Mouse (Mus musculus): ENCODE data around the gene Fam198a. TPM values are rescaled to one million over a fixed set of nuclear protein-coding genes. Genes with fewer than 3 reads are reported as not detected.

Gene Fam198a
- polyA plus RNA-seq, 1 experiment from 2014 or later, result 0.21 TPM

- no peaks in the 10 kb centered on the region for H3K27me3 ChIP-seq (replicated peaks; ENCODE audit: control insufficient read depth, insufficient read depth, low read length)
- H3K9ac ChIP-seq (ENCODE audit: low read depth, low read length), result no peak overlapping the region
- H3K4me2 ChIP-seq, result no peak overlapping the region
- H3K4me3 ChIP-seq (ENCODE audit: low read depth, low read length), result no peak overlapping the region
- 85% methylated on average over 5 of the region's 5 CpGs for WGBS
- H3K36me3 ChIP-seq (ENCODE audit: control insufficient read depth, insufficient read depth, low read length), result no peaks in the 10 kb centered on the region
- no peak overlapping the region for H3K27ac ChIP-seq (ENCODE audit: low read depth, low read length)
- no peak for ATAC-seq (replicated peaks; ENCODE audit: low FRiP score)
- no peaks in the 10 kb centered on the region for H3K9me3 ChIP-seq (ENCODE audit: control insufficient read depth, low read length)
- no peak for DNase-seq (ENCODE audit: low spot score)
- peaks cover 10% of the 10 kb centered on the region for H3K4me1 ChIP-seq (replicated peaks; ENCODE audit: control insufficient read depth, insufficient read depth, low read length)
Observed at GRCm38 (mm10) chr9:122023873-122024272, 73.1 kb downstream of the Fam198a start.

GRCm38 (mm10) chr9:122024419-122024818, 73.6 kb downstream of the Fam198a start:
- no peak overlapping the region for H3K9ac ChIP-seq (ENCODE audit: low read depth, low read length)
- WGBS, result 88% methylated on average over 6 of the region's 6 CpGs

GRCm38 (mm10) chr9:122025855-122026590, 75.2 kb downstream of the Fam198a start:
- no peak for ATAC-seq (replicated peaks; ENCODE audit: low FRiP score)
- DNase-seq (ENCODE audit: low spot score), result no peak
- Histone ChIP-seq H3K4me1 (replicated peaks; ENCODE audit: control insufficient read depth, insufficient read depth, low read length) (peaks cover 10% of the 10 kb centered on the region), H3K36me3 (ENCODE audit: control insufficient read depth, insufficient read depth, low read length) (no peaks in the 10 kb centered on the region), H3K4me2 (no peak overlapping the region), H3K9ac (ENCODE audit: low read depth, low read length) (no peak overlapping the region), H3K27me3 (replicated peaks; ENCODE audit: control insufficient read depth, insufficient read depth, low read length) (no peaks in the 10 kb centered on the region), H3K27ac (ENCODE audit: low read depth, low read length) (peak overlapping the region; percentile 11; the same call in 1 of the 2 replicates), H3K4me3 (ENCODE audit: low read depth, low read length) (no peak overlapping the region), H3K9me3 (ENCODE audit: control insufficient read depth, low read length) (no peaks in the 10 kb centered on the region)
- 65% methylated on average over 7 of the region's 7 CpGs for whole genome bisulfite sequencing

More at GRCm38 (mm10) chr9:122024419-122024818, 73.6 kb downstream of the Fam198a start:
- Histone ChIP-seq H3K36me3 (ENCODE audit: control insufficient read depth, insufficient read depth, low read length) (no peaks in the 10 kb centered on the region), H3K27ac (ENCODE audit: low read depth, low read length) (no peak overlapping the region), H3K9me3 (ENCODE audit: control insufficient read depth, low read length) (no peaks in the 10 kb centered on the region), H3K27me3 (replicated peaks; ENCODE audit: control insufficient read depth, insufficient read depth, low read length) (no peaks in the 10 kb centered on the region), H3K4me2 (no peak overlapping the region), H3K4me1 (replicated peaks; ENCODE audit: control insufficient read depth, insufficient read depth, low read length) (peaks cover 10% of the 10 kb centered on the region), H3K4me3 (ENCODE audit: low read depth, low read length) (no peak overlapping the region)
- no peak for DNase-seq (ENCODE audit: low spot score)
- no peak for ATAC-seq (replicated peaks; ENCODE audit: low FRiP score)

GRCm38 (mm10) chr9:122027081-122027913, 76.5 kb downstream of the Fam198a start:
- Histone ChIP-seq H3K27ac (ENCODE audit: low read depth, low read length) (peak overlapping the region; percentile 16), H3K4me3 (ENCODE audit: low read depth, low read length) (no peak overlapping the region), H3K36me3 (ENCODE audit: control insufficient read depth, insufficient read depth, low read length) (no peaks in the 10 kb centered on the region), H3K4me2 (no peak overlapping the region), H3K9me3 (ENCODE audit: control insufficient read depth, low read length) (no peaks in the 10 kb centered on the region), H3K4me1 (replicated peaks; ENCODE audit: control insufficient read depth, insufficient read depth, low read length) (peaks cover 10% of the 10 kb centered on the region), H3K27me3 (replicated peaks; ENCODE audit: control insufficient read depth, insufficient read depth, low read length) (no peaks in the 10 kb centered on the region), H3K9ac (ENCODE audit: low read depth, low read length) (no peak overlapping the region)
- WGBS, result 66% methylated on average over 6 of the region's 6 CpGs
- no peak for DNase-seq (ENCODE audit: low spot score)
- ATAC-seq (replicated peaks; ENCODE audit: low FRiP score), result no peak

- Histone ChIP-seq H3K27me3 (replicated peaks; ENCODE audit: control insufficient read depth, insufficient read depth, low read length) (no peaks in the 10 kb centered on the region), H3K4me1 (replicated peaks; ENCODE audit: control insufficient read depth, insufficient read depth, low read length) (peaks cover 10% of the 10 kb centered on the region), H3K4me2 (no peak overlapping the region), H3K9ac (ENCODE audit: low read depth, low read length) (no peak overlapping the region), H3K27ac (ENCODE audit: low read depth, low read length) (no peak overlapping the region), H3K9me3 (ENCODE audit: control insufficient read depth, low read length) (no peaks in the 10 kb centered on the region), H3K36me3 (ENCODE audit: control insufficient read depth, insufficient read depth, low read length) (no peaks in the 10 kb centered on the region), H3K4me3 (ENCODE audit: low read depth, low read length) (no peak overlapping the region)
- DNase-seq (ENCODE audit: low spot score) (no peak), ATAC-seq (replicated peaks; ENCODE audit: low FRiP score) (no peak)
- 58% methylated on average over 11 of the region's 11 CpGs for WGBS
Observed at GRCm38 (mm10) chr9:122027914-122028745, 77.3 kb downstream of the Fam198a start.

- ATAC-seq (replicated peaks; ENCODE audit: low FRiP score) (no peak), DNase-seq (ENCODE audit: low spot score) (no peak)
- Histone ChIP-seq H3K27ac (ENCODE audit: low read depth, low read length) (no peak overlapping the region), H3K27me3 (replicated peaks; ENCODE audit: control insufficient read depth, insufficient read depth, low read length) (no peaks in the 10 kb centered on the region), H3K36me3 (ENCODE audit: control insufficient read depth, insufficient read depth, low read length) (no peaks in the 10 kb centered on the region), H3K9me3 (ENCODE audit: control insufficient read depth, low read length) (no peaks in the 10 kb centered on the region), H3K4me1 (replicated peaks; ENCODE audit: control insufficient read depth, insufficient read depth, low read length) (peaks cover 10% of the 10 kb centered on the region), H3K4me3 (ENCODE audit: low read depth, low read length) (no peak overlapping the region), H3K9ac (ENCODE audit: low read depth, low read length) (no peak overlapping the region), H3K4me2 (no peak overlapping the region)
- WGBS, result 81% methylated on average over 7 of the region's 7 CpGs
Observed at GRCm38 (mm10) chr9:122029765-122030164, 79.0 kb downstream of the Fam198a start.

Other genes starting within 250 kb of the Fam198a start
- 4.7 and 5.5 TPM in 2 replicates for gene Sec22c, start 245.5 kb upstream of the Fam198a start, polyA plus RNA-seq (2014; fragmentation: Nextera tagmentation; extraction: Ambion mirVana)
- 103 and 118 TPM in 2 replicates for gene Ss18l2, start 240.7 kb upstream of the Fam198a start, polyA plus RNA-seq (2014; fragmentation: Nextera tagmentation; extraction: Ambion mirVana)
- 47.3 and 48.2 TPM in 2 replicates for gene Nktr, start 231.8 kb upstream of the Fam198a start, polyA plus RNA-seq (2014; fragmentation: Nextera tagmentation; extraction: Ambion mirVana)
- 4.0 and 4.4 TPM in 2 replicates for gene Zfp651, start 191.7 kb upstream of the Fam198a start, polyA plus RNA-seq (2014; fragmentation: Nextera tagmentation; extraction: Ambion mirVana)
- gene Klhl40, start 173.4 kb upstream of the Fam198a start, polyA plus RNA-seq (2014; fragmentation: Nextera tagmentation; extraction: Ambion mirVana), result not detected in 2 replicates
- not detected in 2 replicates for gene Hhatl, start 158.5 kb upstream of the Fam198a start, polyA plus RNA-seq (2014; fragmentation: Nextera tagmentation; extraction: Ambion mirVana)
- 0.49 TPM in 1 of 2 replicates, not detected in the other for gene Ccdc13, start 111.5 kb upstream of the Fam198a start, polyA plus RNA-seq (2014; fragmentation: Nextera tagmentation; extraction: Ambion mirVana)
- 205 and 214 TPM in 2 replicates for gene Higd1a, start 92.6 kb upstream of the Fam198a start, polyA plus RNA-seq (2014; fragmentation: Nextera tagmentation; extraction: Ambion mirVana)
- 0.19 and 0.21 TPM in 2 replicates for gene Ackr2, start 52.6 kb upstream of the Fam198a start, polyA plus RNA-seq (2014; fragmentation: Nextera tagmentation; extraction: Ambion mirVana)
- gene Cyp8b1, start 34.7 kb upstream of the Fam198a start, polyA plus RNA-seq (2014; fragmentation: Nextera tagmentation; extraction: Ambion mirVana), result not detected in 2 replicates
- gene Pomgnt2, start 46.1 kb downstream of the Fam198a start, polyA plus RNA-seq (2014; fragmentation: Nextera tagmentation; extraction: Ambion mirVana), result 5.1 and 6.1 TPM in 2 replicates
- gene Snrk, start 166.3 kb downstream of the Fam198a start, polyA plus RNA-seq (2014; fragmentation: Nextera tagmentation; extraction: Ambion mirVana), result 27.0 and 34.1 TPM in 2 replicates